Mouse (Mus musculus) gastrocnemius, adult 8-10 months (tissue): ENCODE data around the gene Oosp3. TPM values are rescaled to one million over a fixed set of nuclear protein-coding genes. Genes with fewer than 3 reads are reported as not detected.

Experiments used
- DNase-seq, 2 experiments: peaks; one replicate each; pipeline ENCODE4 v3.0.0; 2022; ENCODE audit warnings: low spot score in 2 of 2
- total RNA-seq, 4 experiments: library from RNA; stranded (reverse); gene quantifications; 2 replicates each; pipeline ENCODE4 v1.2.4; 2022

The Oosp3 gene
- not detected for total RNA-seq

- no peak for DNase-seq
These were observed at the start of gene Oosp3 for GRCm38 (mm10) chr19:11696755-11697154. TSS of gene Oosp3 (plus strand) at chr19:11697055.

DNA sequence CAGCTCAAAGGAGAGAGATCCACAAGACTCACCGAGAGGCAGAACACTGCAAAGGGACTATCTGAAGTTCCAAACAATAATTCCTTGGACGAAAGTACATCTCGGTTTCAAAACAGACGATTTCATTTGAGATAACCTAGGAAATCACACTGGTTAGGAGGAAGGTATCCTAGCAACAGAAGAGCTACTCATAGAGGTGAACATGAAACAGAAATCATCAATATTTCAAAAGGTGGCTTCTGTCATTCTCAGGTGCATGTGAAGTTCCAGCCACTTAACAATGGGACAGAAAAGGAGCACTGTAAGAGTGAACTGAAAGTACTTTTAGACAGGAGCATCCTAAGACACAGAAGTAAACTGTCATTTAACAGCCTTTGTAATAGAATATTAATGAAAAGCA is 47.3 kb upstream of the Oosp3 start:
- no peak for DNase-seq

DNA sequence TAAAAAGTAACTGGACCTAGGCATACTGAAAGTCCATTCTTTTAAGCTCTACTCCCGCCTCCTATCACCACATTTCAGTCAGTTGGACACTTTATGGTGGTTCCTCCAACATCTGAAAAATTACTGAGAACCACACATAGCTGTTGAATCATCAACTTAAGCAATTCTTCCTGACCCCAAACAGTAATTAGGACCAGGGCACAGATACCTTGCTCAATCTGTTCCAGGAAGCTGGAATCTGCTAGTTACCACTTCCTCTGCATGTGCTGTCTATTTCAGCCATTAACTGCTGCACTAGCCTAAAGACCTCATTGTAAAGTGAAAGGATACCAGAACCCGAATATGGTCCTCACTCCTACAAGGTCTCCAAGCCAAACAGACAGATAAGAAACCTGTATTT is 37.7 kb upstream of the Oosp3 start:
- no peak for DNase-seq

DNA sequence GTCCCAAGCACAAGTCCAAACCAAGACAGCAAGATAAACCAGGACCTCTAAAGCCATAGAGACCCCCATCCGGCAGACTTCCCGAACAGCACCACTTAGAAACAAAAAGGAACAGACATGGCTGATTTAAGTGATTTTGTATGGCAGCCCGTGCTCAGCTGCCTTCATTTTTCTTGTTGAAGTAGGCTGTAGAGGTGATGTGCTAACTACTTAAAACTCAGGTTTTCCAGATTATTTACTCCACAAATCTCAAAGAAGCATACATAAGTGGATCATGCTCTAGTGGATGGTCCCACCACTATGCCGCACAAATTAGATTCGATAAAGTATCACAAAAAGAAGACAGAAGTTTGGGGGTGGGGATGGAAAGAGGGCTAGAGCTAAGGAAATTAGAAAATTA is 36.4 kb upstream of the Oosp3 start, which contains the start of gene Oosp2:
Gene Oosp2, minus strand, starts transcription at position 101 of the 400 bp plus-strand sequence.
- DNase-seq: no peak

DNA sequence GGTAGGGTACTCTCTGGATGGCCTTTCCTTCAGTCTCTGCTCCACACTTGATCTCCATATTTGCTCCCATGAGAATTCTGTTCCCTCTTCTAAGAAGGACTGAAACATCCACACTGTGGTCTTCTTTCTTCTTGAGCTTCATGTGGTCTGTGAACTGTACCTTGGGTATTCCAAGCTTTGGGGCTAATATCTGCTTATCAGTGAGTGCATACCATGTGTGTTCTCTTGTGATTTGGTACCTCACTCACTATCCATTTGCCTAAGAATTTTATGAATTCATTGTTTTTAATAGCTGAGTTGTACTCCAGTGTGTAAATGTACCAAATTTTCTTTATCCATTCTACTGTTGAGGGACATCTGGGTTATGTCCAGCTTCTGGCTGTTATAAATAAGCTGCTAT is 35.3 kb upstream of the Oosp3 start:
- no peak for DNase-seq

DNA sequence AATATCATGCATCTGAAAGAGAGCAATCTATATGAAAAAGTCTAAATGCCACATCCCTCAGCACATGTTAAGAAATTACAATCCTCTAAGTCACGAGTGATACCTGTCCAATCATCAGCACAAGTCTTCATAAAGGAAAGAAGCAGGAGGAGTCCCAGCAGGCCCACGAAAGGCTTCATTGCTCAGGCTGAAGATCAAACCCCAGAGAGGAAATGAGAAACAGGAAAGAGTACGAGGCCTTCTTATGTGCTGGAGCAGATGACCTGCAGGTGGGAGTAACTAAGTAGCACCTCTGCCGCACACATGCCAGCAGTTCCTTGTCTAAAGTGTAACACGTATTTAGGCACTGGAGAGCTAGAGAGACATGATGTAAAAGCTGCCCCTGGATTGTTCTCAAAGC is 6.0 kb upstream of the Oosp3 start, which contains the start of gene Oosp1:
Gene Oosp1, minus strand, starts transcription at position 312 of the 400 bp plus-strand sequence.
- DNase-seq: no peak

GRCm38 (mm10) chr19:11691454-11691853 is 5.4 kb upstream of the Oosp3 start:
- no peak for DNase-seq

DNA sequence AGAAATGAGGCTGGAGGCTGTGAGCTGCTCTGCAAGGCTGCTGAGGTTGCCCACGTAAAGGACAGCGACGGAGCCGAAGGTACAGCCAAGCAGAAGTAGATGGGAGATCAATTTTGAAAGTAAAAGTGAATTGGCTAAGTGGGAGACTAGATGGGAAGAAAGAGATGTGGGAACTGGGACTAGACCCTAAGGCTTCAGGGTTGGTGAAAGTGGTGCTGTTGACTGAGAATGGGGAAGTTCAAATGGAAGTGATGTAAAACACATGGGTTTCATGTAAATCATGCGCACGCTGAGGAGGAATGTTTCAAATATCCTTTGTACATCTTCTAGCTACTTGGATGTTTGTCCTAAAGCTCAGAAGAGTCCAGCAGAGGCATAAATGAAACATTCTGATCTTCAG is 1.5 kb downstream of the Oosp3 start:
- no peak for DNase-seq

GRCm38 (mm10) chr19:11712451-11712850 is 15.6 kb downstream of the Oosp3 start:
- no peak for DNase-seq

DNA sequence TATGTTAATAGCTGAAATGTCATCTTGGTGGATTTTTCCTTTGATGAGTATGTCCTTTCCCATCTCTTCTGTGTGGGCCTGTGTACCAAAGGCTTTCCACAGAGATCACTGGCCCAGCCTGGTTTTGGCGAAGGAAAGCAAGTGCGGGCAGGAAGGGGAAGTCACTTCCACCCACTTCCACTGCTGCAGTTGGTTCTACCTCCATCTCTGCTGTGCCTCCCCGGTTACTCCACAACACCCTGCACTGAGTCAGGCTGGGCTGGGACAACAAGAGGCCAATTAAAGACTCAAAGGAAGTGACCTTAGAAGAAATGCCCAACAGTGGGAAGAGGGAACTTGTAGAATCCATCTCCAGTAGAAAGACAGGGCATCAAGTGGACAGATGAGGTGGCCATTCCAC is 23.2 kb downstream of the Oosp3 start:
- no peak for DNase-seq

DNA sequence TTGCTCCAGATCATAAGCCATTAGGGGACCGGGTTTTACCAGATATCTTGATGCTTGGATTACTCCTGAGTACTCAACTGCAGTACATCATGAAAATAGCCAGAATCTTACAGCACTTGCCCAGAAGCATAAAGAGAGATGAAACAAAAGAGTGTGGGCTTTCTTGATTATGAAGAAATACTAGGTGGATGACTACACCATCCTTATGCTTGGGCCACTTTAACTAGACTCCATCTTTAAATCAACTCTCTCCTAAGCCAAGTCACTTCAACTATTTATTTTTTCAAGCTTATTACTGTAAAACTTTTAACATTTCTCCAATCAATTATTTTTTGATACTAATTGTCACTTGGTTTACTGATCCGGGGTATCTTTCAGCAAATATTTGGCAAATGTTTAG is 27.0 kb downstream of the Oosp3 start:
- no peak for DNase-seq

DNA sequence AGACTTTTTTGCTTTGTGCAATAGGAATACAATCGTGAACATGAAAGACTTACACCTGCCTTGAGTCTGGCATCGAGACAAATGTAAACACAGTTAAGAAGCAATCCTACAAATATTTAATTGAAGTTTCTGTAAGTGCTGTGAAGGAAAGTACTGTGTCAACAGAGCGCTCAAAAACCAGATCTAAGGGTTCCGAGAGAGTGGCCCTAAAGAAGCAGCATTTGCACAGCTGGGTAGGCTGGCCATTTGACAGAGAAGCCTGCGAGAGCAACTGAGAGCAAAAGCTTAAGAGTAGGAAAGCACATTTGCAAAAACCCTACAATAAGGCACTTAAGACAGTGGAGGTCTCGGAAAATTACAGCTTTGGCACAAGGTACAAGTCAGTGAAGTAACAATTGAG is 27.4 kb downstream of the Oosp3 start:
- no peak for DNase-seq

DNA sequence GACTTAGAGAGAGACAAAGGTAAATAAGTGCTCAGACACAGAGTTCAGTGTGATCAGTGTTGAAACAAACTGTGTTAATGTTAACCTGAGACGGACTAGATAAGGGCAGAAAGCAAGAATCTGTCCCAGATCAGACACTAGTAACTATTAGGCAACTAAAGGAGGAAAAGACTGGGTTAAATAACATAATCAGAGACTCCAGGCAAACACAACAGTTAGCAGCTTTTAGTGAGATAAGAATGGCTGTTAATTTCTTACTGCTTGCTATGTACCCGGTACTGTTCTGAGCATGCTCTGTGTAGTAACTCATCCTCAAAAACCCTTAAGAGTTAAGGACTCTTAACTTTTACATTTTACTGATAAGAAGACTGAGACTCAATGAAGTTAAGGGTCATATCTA is 29.1 kb downstream of the Oosp3 start:
- no peak for DNase-seq

GRCm38 (mm10) chr19:11727304-11727703 is 30.4 kb downstream of the Oosp3 start:
- DNase-seq: no peak

DNA sequence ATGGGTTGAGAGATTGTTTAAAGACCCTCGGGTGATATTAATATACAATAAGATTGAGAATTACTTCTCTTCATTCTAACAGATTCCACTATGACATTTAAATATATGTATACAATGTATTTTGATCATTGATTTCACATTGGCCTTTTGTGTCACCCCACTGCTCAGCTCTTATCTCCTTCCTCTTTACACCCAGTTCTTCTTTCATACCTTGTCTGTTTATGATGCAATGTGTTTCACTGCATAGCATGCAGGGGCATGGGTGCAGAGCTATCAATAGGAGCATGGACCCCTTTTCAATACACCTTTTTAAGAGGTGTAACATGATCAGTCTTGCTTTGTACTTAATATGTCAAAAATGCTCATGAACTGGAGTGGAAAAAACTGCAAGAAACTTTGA is 33.4 kb downstream of the Oosp3 start:
- DNase-seq: no peak

GRCm38 (mm10) chr19:11736455-11736854 is 39.6 kb downstream of the Oosp3 start:
- DNase-seq: no peak

GRCm38 (mm10) chr19:11745680-11746079 is 48.8 kb downstream of the Oosp3 start:
- no peak for DNase-seq

- DNase-seq: no peak
These were observed 50.4 kb downstream of the Oosp3 start, which contains the start of gene Gif for GRCm38 (mm10) chr19:11747298-11747697. TSS of gene Gif (plus strand) at chr19:11747554.

Other genes starting within 250 kb of the Oosp3 start
- gene Ms4a6c, start 227.7 kb upstream of the Oosp3 start, total RNA-seq: 1 to 10 TPM in 1 of 4 experiments, under 1 TPM in 3; 0.41 to 1.3 (median 0.70) TPM
- not detected for gene Gm8369, start 211.1 kb upstream of the Oosp3 start, total RNA-seq
- gene Ms4a6b, start 180.5 kb upstream of the Oosp3 start, total RNA-seq: 1 to 10 TPM in 2 of 4 experiments, under 1 TPM in 2; 0.73 to 2.0 (median 1.0) TPM
- gene Ms4a4d, start 160.3 kb upstream of the Oosp3 start, total RNA-seq: 1 to 10 TPM; 1.7 to 3.6 (median 2.5) TPM
- gene Ms4a6d, start 92.2 kb upstream of the Oosp3 start, total RNA-seq: under 1 TPM in 3 of 4 experiments, not detected in 1; 0.29 to 0.86 (median 0.81) TPM
- under 1 TPM in 3 of 4 experiments, not detected in 1; 0.19 to 0.34 (median 0.31) TPM for gene Ms4a2, start 73.3 kb upstream of the Oosp3 start, total RNA-seq
- not detected for gene Ms4a3, start 56.2 kb upstream of the Oosp3 start, total RNA-seq
- not detected for gene Oosp2, start 36.5 kb upstream of the Oosp3 start, total RNA-seq
- not detected for gene Oosp1, start 5.9 kb upstream of the Oosp3 start, total RNA-seq
- not detected for gene Gif, start 50.5 kb downstream of the Oosp3 start, total RNA-seq
- gene Mrpl16, start 73.3 kb downstream of the Oosp3 start, total RNA-seq: 10 to 100 TPM; 57.8 to 69.5 (median 61.5) TPM
- 1 to 10 TPM in 3 of 4 experiments, under 1 TPM in 1; 0.97 to 1.8 (median 1.2) TPM for gene Stx3, start 122.3 kb downstream of the Oosp3 start, total RNA-seq
- not detected for gene Olfr1417, start 142.2 kb downstream of the Oosp3 start, total RNA-seq
- not detected for gene Olfr1418, start 164.0 kb downstream of the Oosp3 start, total RNA-seq
- not detected for gene Olfr1419, start 178.1 kb downstream of the Oosp3 start, total RNA-seq
- gene Olfr1420, start 189.5 kb downstream of the Oosp3 start, total RNA-seq: not detected
- 10 to 100 TPM; 23.0 to 29.3 (median 24.5) TPM for gene Patl1, start 215.3 kb downstream of the Oosp3 start, total RNA-seq